Mouse (Mus musculus) kidney, adult 2 months (tissue): Measurements from ENCODE around the gene Slc44a3. TPM values are rescaled to one million over a fixed set of nuclear protein-coding genes. Genes with fewer than 3 reads are reported as not detected.
A peak's percentile ranks its signal among the peaks of the same experiment; 100 is the strongest.

Experiments
- DNase-seq: peaks from one replicate; pipeline ENCODE4 v3.0.0; 2021
- H3K27ac ChIP-seq: fragments of 200-500 bp; 2 replicates; pipeline ENCODE4 v1.5.1; 2012; ENCODE audit warnings: low read depth, low read length, control low read depth, inconsistent platforms; ENCODE audit not compliant: insufficient read depth
- H3K27me3 ChIP-seq: fragments of 200-500 bp; replicated peaks from 2 replicates; pipeline ENCODE4 v1.6.1; 2012; ENCODE audit warnings: mild to moderate bottlenecking, moderate library complexity, low read length, inconsistent platforms; ENCODE audit not compliant: control insufficient read depth, insufficient read depth
- H3K36me3 ChIP-seq: fragments of 200-500 bp; 2 replicates; pipeline ENCODE4 v1.6.1; 2012; ENCODE audit warnings: mild to moderate bottlenecking, moderate library complexity, low read length, inconsistent platforms; ENCODE audit not compliant: control insufficient read depth, insufficient read depth
- H3K4me1 ChIP-seq: fragments of 200-500 bp; 2 replicates; pipeline ENCODE4 v1.6.1; 2011; ENCODE audit warnings: low read length; ENCODE audit not compliant: control insufficient read depth, insufficient read depth
- H3K4me3 ChIP-seq: fragments of 200-500 bp; 2 replicates; pipeline ENCODE4 v1.5.1; 2011; ENCODE audit warnings: mild to moderate bottlenecking, low read depth, low read length, control low read depth; ENCODE audit not compliant: insufficient read depth
- CTCF ChIP-seq: fragments of 200-500 bp; conservative IDR thresholded peaks from 2 replicates; pipeline ENCODE4 v1.5.1; 2011; ENCODE audit warnings: low read depth, mild to moderate bottlenecking, control low read depth, low read length, moderate library complexity, mixed read lengths; ENCODE audit not compliant: insufficient read depth, insufficient read length
- POLR2A ChIP-seq: fragments of 200-500 bp; IDR thresholded peaks from one replicate; pipeline ENCODE4 v1.6.1; 2011; ENCODE audit warnings: low read depth, low read length, control low read depth
- WGBS: fragments of 180-500 bp; shearing (Covaris S2); methylation state at CpG from one replicate; pipeline ENCODE4 v1.1.7; 2018; 5-methylcytosine and 5-hydroxymethylcytosine counted together
- polyA plus RNA-seq: library from polyadenylated mRNA; depleted of rRNA; stranded (reverse); fragments of >200 nt; gene quantifications from 2 replicates; pipeline ENCODE4 v1.2.3, GENCODE M21; 2012

Gene Slc44a3
- polyA plus RNA-seq, 1 experiment, result 11.4 TPM

- Histone ChIP-seq H3K27me3 (no peaks in the 10 kb centered on the region), H3K36me3 (no peaks in the 10 kb centered on the region), H3K27ac (peak overlapping the region; percentile 95), H3K4me3 (peak overlapping the region; percentile 69), H3K4me1 (peaks cover 5% of the 10 kb centered on the region; the same call in 1 of the 2 replicates)
- WGBS, result under 1% methylated on average over 91 of the region's 93 CpGs
- peak; percentile 83 for DNase-seq
- TF ChIP-seq CTCF, result peak; percentile 40
- TF ChIP-seq POLR2A, result no peak
Observed at GRCm38 (mm10) chr3:121426621-121427519, 105.3 kb downstream of the Slc44a3 start.

- no peak for TF ChIP-seq CTCF
- peak; percentile 91 for TF ChIP-seq POLR2A
- H3K27ac ChIP-seq, result peak within 1 kb of the TSS; percentile 95
- H3K4me3 ChIP-seq, result peak within 1 kb of the TSS; percentile 69
- no peaks in the 10 kb centered on the region for H3K36me3 ChIP-seq
- peak; percentile 97 for DNase-seq
- H3K27me3 ChIP-seq, result no peaks in the 10 kb centered on the region
- peaks cover 5% of the 10 kb centered on the region; the same call in 1 of the 2 replicates for H3K4me1 ChIP-seq
- WGBS, result under 1% methylated on average over 61 of the region's 66 CpGs
Observed at GRCm38 (mm10) chr3:121425861-121426620, 106.2 kb downstream of the Slc44a3 start, which contains the start of gene Cnn3. Cnn3 (plus strand) TSS chr3:121426497.

- peaks cover 19% of the 10 kb centered on the region for H3K4me1 ChIP-seq
Observed at GRCm38 (mm10) chr3:121422405-121422804, 109.8 kb downstream of the Slc44a3 start.

GRCm38 (mm10) chr3:121418850-121419435 lies 113.3 kb downstream of the Slc44a3 start:
- TF ChIP-seq POLR2A (no peak), CTCF (no peak)
- no peak overlapping the region for H3K4me3 ChIP-seq
- H3K4me1 ChIP-seq, result peaks cover 20% of the 10 kb centered on the region
- H3K27ac ChIP-seq, result 0 out of 2 replicates have a peak overlapping the region, but pooled peaks have one; percentile 61
- H3K27me3 ChIP-seq, result no peaks in the 10 kb centered on the region
- peak; percentile 39 for DNase-seq
- WGBS, result 76% methylated on average over 9 of the region's 9 CpGs
- no peaks in the 10 kb centered on the region for H3K36me3 ChIP-seq

More at GRCm38 (mm10) chr3:121422405-121422804, 109.8 kb downstream of the Slc44a3 start:
- H3K36me3 ChIP-seq, result no peaks in the 10 kb centered on the region
- no peak overlapping the region for H3K27ac ChIP-seq
- no peak for TF ChIP-seq CTCF
- no peak for TF ChIP-seq POLR2A
- H3K27me3 ChIP-seq, result no peaks in the 10 kb centered on the region
- H3K4me3 ChIP-seq, result no peak overlapping the region
- no peak for DNase-seq
- 87% methylated on average over 8 of the region's 8 CpGs for WGBS

GRCm38 (mm10) chr3:121418251-121418601 lies 114.0 kb downstream of the Slc44a3 start:
- peak overlapping the region; percentile 54; the same call in 1 of the 2 replicates for H3K27ac ChIP-seq
- no peaks in the 10 kb centered on the region for H3K36me3 ChIP-seq
- TF ChIP-seq POLR2A (no peak), CTCF (no peak)
- no peaks in the 10 kb centered on the region for H3K27me3 ChIP-seq
- DNase-seq, result peak; percentile 56
- no peak overlapping the region for H3K4me3 ChIP-seq
- 36% methylated on average over 6 of the region's 6 CpGs for WGBS
- peaks cover 20% of the 10 kb centered on the region for H3K4me1 ChIP-seq

GRCm38 (mm10) chr3:121417379-121418250 lies 114.6 kb downstream of the Slc44a3 start:
- WGBS, result 67% methylated on average over 14 of the region's 14 CpGs
- H3K27ac ChIP-seq, result peak overlapping the region; percentile 74

More at GRCm38 (mm10) chr3:121417379-121418250, 114.6 kb downstream of the Slc44a3 start:
- Histone ChIP-seq H3K4me1 (peaks cover 20% of the 10 kb centered on the region), H3K36me3 (no peaks in the 10 kb centered on the region), H3K4me3 (no peak overlapping the region), H3K27me3 (no peaks in the 10 kb centered on the region)
- DNase-seq, result no peak
- no peak for TF ChIP-seq CTCF
- no peak for TF ChIP-seq POLR2A
